Mouse (Mus musculus) megakaryocyte, embryonic 14.5 days (primary cell): ENCODE measurements around the gene Sorbs1.

Source experiments
- FLI1 ChIP-seq: IDR thresholded peaks from 2 replicates; pipeline ENCODE4 v1.6.1; 2012; ENCODE audit warnings: low read length, inconsistent platforms, mixed read lengths
- GATA1 ChIP-seq: IDR thresholded peaks from 3 replicates; pipeline ENCODE4 v1.6.1; 2012; ENCODE audit warnings: mixed read lengths, low read length, inconsistent platforms, borderline replicate concordance

DNA sequence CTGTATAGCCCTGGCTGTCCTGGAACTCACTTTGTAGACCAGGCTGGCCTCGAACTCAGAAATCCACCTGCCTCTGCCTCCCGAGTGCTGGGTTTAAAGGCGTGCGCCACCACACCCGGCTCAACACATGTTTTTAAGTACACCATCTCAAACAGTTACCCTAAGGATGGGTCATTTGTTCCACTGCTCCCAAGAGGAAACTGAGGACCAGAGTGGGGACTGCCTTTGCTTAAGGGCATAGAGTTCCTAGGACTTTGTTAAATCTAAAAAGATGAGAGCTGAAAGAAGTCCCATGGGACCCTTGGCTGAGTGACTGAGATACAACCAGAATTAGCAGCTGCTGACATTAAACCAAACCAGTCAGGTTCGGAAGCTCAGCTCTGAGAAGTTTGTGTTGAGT lies 181.3 kb downstream of the Sorbs1 start:
- TF ChIP-seq GATA1 = no peak
- no peak for TF ChIP-seq FLI1
